Mouse (Mus musculus): Measurements from ENCODE around the gene Zbtb20.

- no peak for TF ChIP-seq CTCF (IDR thresholded peaks at IDR 0.05; ENCODE audit: control insufficient read depth, insufficient read depth, insufficient read length)
- no peak for TF ChIP-seq MYOD1 (IDR thresholded peaks at IDR 0.05; ENCODE audit: control insufficient read depth, insufficient read length, low read depth)
Observed at GRCm38 (mm10) chr16:43080403-43080802, 204.7 kb downstream of the Zbtb20 start.

Data from C2C12 (cell line).